Mouse (Mus musculus) ES-E14 (cell line): Measurements from ENCODE around the gene Afm.

Experiments
- CHD2 ChIP-seq: IDR thresholded peaks from 2 replicates; pipeline ENCODE4 v1.6.1; 2014; ENCODE audit warnings: mild to moderate bottlenecking, low read depth, low read length, inconsistent platforms
- MAFK ChIP-seq: IDR thresholded peaks from 2 replicates; pipeline ENCODE4 v1.6.1; 2014; ENCODE audit warnings: mild to moderate bottlenecking, low read depth, low read length, inconsistent platforms; ENCODE audit not compliant: insufficient read depth
- ZC3H11A ChIP-seq: IDR thresholded peaks from 2 replicates; pipeline ENCODE4 v1.6.1; 2012; ENCODE audit warnings: low read depth, mild to moderate bottlenecking, inconsistent platforms, low read length, borderline replicate concordance
- ZNF384 ChIP-seq: IDR thresholded peaks from 2 replicates; pipeline ENCODE4 v1.6.1; 2012; ENCODE audit warnings: low read depth, low read length, inconsistent platforms

GRCm38 (mm10) chr5:90582179-90582578 lies 63.4 kb downstream of the Afm start:
- TF ChIP-seq CHD2 (no peak), ZNF384 (no peak), ZC3H11A (no peak), MAFK (no peak)
